Mouse (Mus musculus) testis, postnatal 14 days (tissue): ENCODE measurements around the gene Cxcr5.

Experiments
- DNase-seq: peaks from one replicate; pipeline ENCODE4 v3.0.0; 2021; ENCODE audit warnings: low spot score

Gene Cxcr5

DNA sequence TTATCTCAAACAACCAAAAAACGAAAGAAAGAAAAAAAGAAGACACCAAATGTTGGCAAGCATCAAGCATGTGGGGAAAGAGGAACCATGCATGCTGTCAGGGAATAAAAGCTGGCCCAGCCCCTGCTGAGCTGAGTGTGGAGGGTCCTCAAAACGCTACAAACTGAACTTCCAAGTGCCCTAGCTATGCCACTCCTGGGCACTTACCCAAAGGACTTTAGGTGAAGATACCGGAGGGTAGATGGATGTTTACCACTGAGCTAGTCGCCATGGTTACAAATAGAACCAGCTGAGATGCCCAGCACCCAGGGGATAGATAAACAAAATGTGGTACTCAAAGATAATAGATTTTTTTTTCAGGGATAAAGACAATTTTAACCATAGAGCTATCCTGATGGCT lies at the start of gene Cxcr5:
Gene Cxcr5 (minus strand): TSS at position 281 of the 400 bp plus-strand sequence.
- DNase-seq: no peak

DNA sequence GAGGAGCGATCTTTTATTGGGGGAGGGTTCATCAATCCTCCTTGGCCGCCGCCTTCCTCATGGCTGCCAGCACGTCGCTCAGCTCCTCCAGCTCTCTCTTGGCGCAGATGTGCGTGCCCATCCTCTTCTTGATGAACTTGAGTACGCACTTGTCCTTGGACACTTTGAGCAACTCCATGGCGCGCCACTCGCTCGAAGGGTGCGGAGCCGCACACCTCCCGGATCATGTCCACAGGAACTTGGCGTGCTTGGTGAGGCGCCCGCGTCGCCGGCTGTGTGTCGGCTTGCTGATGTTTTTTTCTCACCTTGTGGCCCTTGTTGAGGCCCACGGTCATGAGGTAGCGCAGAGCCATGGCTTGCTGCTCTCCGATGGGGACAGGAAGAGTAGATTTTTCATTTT lies 48.7 kb upstream of the Cxcr5 start:
- DNase-seq: no peak

DNA sequence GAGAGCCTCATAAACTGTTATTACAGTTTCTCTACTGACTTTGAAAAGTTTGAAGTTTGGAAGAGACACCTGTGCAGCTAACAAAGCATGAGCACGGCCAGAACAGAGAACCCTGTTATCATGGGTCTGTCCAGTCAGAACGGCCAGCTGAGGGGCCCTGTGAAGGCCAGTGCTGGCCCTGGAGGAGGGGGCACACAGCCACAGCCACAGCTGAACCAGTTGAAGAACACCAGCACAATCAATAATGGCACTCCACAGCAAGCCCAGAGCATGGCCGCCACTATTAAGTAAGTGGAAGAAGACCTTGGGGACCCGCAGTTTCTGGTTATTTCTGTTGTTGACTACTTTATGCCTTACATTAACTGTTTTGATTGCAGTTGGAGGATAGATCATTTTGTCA lies 45.6 kb upstream of the Cxcr5 start:
- no peak for DNase-seq

DNA sequence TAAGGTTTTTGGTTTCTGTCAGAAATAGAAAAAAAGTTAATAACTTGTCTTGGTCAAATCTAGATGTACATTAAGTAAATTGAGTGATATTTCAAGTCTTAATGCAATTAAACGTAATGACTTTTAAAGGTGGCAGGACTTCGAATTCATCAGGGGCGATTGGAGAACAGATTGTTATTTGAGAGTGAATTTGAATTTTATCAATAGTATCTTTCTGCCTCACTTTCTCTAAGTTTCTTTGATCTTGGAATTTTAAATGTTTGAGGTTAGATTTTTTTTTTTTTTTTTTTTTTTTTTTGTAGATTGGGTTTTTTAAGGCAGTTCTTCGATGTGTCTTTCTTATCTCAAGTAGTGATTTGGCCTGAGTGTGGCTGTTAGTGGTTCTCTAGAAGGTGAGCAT lies 45.0 kb upstream of the Cxcr5 start:
- DNase-seq: no peak

DNA sequence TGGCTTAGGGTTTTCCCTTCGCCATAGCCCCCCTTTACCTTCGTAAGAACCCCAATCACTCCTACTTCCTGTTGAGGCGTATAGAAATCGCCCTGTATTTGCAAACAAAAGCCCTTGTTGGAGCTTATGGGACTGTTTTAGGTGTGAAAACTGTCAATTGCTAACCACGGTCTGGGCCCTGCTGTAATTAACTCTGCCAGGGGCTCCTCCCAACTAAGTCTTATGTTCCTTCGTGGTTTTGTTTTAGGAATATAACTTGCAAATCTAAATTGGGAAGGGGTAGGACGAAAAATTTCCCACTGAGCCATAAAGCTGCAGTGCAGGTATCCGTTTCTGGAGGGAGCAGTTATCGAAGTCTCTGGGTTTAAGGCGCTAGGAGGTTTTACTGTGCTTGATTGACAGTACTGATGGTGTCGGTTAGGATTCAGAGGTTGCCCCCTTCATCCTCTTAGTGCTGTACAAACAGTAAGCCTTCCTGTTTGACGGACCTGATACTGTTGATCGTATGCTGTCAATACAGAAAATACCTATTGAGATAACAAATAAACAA lies 44.0 kb upstream of the Cxcr5 start:
- DNase-seq: no peak

DNA sequence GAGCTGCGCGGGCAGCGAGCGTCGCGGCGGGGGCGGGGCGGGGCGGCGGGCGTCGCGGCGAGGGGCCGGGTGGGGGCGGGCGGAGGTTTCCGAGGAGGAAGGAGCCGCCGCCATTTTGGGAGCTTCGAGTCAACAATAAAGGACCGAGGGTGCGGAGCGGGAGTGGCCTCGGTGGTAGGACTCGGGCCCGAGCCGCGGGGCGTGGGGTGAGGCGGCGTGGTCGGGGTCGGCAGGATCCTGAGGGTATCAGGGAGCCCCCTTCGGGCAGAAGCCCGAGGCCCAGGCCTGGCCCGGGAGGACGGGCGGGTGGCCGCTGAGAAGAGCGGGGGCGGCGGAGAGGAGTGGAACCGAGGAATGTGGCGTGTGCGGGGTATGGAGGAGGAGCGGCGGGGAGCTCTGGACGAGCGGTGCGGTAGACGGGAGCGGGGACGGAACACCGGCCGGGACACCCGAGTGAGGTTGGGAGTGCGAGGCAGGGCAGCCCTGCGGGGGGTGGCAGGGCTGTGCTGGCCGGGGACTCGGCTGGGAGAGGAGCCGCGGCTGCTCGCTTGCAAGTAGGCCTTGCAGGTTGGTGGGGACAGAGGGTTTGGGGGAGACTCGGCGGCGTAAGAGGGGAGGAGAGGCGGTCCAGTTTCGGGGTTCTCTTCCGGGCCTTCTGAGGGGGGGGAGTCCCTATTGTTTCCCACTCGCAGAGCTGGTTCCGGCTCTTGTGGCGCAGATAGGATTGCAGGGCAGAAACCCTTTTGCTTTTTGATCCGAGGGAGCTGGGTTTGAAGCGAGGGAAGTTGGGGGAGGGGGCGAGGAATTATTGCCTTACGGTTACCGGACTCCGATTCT lies 43.3 kb upstream of the Cxcr5 start, which contains the start of gene Ddx6:
Gene Ddx6 (plus strand): TSS at position 114 of the 837 bp plus-strand sequence.
- peak; percentile 83 for DNase-seq

DNA sequence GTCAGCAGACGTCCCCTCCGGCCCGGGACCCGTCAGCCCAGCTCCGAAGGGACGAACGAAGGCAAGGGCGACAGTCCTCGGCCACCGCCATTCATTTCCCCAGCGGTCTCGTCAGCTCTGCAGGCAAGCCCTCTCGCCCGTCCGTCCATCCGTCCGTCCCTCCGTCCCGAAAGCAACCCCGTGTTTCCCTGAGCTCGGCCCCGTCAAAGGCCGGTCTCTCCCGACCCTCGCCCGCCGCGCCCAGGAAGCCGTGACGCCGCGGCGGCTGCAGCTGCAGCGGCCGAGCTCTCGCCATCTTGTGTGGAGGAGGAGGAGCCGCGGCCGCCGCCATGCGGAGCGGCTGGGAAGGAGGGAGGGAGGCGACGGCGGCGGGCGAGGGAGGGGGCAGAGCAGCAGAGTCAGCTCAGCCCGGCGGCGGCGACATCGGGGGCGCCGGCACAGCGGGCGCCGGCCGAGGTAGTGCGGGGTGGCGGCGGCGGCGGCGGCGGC lies 42.7 kb upstream of the Cxcr5 start:
- DNase-seq: peak; percentile 81

DNA sequence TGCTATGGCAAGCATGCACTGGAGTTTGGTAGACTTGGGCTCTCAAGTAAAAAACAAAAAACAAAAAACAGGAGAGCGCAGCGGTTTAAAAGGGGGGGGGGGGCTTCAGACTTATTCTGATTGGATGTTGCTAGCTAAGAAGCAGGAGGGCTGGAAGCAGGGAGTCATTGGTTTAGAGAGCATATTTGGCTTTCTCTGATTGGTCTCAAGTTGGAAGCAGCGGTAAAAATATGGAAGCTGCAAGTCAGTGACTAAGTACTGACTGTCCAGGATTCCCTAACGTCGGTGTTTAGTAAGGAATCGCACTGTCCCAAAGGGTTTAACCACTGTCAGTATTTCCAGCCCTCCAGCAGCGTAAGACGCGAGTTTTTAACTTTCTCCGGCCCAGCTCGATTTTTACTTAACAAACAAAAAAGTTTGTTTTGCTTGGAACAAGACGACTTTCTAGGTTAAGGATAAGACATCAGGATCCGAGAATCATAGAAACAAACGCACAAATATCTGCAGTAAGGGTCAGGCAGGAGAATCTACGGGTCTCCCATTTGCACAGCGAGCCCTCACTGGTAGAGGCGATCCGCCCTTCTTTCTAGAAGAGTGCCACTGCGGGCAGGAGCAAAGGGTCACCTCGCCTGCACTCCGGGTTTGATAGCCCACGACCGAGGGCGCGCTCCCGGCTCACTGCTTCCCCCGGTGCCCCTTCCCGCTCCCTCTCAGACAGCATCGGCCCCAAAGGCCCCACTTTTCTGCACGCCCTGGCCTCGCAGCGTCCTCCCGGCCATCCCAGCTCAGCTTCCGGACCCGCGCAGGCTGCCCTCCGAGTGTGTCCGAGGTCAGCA lies 42.0 kb upstream of the Cxcr5 start:
- DNase-seq: peak; percentile 75

DNA sequence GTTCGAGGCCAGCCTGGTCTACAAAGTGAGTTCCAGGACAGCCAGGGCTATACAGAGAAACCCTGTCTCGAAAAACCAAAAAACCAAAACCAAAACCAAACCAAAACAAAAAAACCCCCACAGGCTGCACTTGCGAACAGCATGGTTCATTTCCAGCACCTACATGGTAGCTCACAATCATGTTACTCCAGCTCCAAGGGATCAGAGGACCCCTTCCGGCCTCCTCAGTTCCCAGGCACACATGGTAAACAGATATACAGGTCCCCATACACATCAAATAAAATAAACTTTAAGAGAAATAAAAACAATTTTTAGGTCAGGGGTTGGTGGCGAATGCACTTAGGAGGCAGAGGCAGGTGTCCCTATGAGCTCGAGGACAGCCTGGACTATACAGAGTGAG lies 41.1 kb upstream of the Cxcr5 start:
- no peak for DNase-seq

DNA sequence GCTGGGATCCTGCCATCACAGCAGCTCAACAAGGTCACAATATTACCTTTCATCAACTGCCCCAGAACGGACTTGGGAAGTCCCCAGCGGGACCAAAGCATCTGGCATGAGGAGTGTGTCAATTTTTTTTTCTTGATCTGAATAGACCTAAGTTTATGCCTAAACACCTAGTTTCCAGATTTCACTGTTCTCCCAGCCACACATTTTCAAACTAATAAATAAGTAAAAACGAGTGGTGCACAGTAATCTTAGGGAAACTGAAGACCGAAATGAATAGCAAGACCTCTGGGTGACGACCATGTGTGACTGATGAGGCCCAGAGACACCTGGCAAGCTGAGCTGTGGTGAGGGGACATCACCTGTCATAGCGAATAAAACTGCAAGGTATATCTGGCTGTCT lies 39.1 kb upstream of the Cxcr5 start:
- no peak for DNase-seq

DNA sequence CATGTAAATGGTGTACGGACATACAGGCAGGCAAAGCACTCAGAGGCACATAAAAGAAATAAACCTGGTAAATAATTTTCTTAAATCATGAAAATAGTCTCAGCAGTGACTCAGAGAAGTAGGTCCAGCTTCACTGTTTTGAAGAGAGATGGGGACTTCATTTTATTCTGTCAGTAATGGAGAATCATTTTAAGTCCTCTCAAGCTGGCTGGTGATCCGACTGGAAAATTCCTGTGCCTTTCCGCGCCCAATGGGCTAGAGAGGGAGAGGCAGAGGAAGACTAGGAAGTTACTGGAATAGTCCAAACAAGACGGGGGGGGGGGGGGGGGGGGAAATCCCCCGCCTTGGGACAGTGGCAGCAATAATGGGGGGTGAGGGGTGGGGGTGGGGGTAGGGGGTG lies 37.9 kb upstream of the Cxcr5 start:
- DNase-seq: no peak

DNA sequence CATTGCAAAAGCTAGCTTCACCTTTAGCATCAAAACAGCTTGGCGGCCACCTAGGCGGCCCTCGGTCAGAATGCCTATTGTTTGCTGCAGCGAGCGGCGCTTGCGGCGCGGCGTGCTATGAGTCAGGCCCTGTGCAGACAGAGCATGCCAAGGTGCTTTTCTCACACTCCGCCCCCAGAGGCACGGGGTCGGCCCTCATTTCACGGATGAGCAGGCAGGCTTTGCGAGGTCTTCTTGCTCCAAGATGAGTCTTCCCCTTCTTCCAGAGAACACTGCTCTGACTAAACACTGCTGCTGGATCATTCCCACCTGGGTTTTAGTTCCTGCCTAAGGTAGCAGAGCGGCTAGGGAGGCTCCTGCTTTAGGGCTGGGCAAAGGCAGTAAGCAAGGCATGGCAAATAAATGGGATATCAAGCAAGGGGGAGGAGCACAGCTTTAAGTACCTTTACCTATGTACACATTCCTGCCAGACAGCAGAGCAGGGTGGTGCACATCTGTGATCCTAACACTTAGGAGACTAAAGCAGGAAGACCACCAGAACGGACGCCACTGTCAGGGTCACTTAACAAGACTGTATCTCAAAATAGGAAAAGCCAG lies 37.3 kb upstream of the Cxcr5 start:
- DNase-seq: no peak

DNA sequence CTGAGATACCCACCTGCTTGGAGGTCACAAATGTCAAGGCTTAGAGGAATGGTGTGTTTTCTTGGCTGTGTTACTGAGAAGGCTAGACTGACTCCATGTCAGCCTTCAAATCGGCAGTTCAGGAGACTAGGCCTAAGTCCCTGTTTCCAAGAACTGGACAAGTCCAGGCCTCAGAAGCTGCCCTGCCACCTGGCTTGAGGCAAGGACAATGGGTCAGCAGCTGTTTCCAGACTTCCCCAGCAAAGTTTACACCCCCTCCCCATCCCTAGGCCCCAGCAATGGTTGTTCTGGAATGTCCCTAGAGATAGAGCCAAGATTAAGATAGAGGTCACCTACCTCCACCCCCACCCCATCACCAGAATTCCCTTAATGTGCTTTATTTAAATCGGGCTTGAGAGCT lies 36.1 kb upstream of the Cxcr5 start:
- DNase-seq: no peak

DNA sequence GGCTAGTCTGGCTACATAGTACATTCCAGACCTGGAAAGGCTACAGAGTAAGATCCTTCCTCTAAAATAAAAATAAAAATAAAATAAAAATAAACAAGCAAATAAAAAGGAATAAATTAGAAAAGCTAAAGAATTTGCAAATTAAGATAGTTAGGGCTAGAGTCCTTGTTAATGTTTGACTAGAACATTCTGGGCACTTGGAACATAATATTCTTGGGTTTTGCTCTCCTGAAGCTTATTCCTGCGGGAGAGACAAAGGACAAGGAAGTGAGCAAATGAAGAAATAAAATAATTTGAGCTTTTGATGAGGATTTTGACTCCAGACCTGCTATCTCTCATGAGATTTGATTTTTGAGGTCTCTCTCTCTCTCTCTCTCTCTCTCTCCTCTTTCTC lies 33.9 kb upstream of the Cxcr5 start:
- DNase-seq: no peak

DNA sequence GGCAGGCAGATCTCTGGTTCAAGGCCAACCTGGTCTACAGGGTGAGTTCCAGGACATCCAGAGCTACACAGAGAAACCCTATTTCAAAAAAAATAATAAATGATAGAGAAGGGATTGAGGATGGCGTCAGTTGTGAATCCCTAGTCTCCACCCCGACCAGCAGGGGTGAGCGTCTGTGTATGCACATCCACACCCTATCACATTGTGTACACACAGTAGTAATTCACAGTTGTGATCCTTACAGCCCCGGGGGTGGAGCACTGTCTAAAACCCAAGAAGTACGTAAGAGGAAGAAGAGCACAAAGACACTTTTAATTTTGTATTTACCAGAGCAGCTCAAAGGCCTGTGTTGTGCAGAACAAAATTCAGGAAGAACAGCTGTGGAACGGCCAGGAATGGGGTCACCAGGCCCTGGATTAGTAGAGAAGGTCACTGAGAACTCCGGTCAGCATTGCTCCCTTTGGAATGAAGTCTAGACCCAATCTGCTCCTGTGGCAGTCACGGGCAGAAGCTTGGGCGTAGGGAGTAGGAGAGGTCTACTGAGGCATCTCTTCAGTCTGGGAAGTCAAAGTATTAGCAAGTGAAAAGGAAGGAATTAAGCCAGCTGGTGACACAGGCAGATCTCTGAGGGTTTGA lies 33.3 kb upstream of the Cxcr5 start:
- no peak for DNase-seq

DNA sequence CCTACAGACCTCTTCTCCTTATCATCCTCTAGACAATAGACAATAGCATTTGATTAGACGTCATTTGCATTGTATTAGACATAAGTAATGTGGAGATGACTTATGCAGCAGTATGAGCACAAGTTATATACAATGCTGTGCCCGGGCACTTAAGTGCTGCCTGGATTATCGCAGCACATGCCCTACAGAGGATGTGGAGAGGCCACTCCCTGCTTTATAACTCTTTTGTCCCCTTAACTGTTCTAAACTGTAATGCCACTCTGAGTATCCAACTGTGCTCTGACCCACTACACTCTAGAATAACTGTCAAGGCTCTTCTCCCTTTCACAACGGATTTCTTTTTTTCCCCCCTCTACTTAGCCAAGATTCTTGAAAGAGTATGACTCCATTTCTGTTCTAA lies 32.2 kb upstream of the Cxcr5 start:
- DNase-seq: no peak

DNA sequence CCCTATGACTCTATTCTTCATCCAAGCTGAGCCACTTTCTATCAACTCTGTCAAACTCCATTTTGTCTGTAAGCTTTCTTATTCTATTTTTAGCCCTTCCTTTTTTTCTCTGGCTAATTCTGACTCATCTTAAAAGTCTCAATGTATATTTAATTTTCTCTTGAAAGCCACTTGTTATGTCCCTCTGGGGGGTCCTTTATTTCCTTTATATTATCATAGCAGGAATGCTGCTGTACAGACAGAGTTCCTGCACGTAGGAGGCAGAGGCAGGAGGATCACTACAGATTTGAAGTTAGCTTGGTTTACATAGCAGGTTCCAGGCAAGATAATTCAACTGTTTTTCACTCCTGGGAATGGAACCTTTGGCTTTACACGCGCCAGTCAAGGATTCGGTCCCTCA lies 31.5 kb upstream of the Cxcr5 start:
- no peak for DNase-seq

DNA sequence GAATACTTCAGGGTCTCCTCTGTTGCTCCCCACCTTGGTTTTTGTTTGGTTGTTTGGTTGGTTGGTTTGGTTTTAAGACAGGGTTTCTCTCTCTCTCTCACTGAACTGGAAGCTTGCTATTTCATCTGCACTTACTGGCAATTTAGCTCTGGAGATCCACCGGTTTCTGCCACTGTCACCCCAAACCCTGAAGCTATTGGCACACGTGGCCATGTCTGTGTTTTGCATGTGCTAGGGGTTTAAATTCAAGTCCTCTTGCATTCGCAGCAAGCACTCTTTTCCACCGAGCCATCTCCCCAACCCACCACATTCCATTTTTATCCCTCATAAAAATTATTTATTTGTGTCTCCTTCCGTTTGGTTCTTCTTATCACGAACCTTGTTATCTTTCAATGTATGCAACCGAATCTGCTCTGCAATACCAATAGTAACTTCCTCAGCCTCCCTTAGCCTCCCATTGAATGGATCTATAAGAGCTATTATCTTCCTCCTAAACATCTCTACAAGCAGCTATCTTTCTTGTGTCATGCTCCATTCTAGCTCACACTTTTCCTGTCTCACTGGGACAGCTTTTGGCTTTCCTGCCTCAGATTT lies 30.0 kb upstream of the Cxcr5 start:
- no peak for DNase-seq

DNA sequence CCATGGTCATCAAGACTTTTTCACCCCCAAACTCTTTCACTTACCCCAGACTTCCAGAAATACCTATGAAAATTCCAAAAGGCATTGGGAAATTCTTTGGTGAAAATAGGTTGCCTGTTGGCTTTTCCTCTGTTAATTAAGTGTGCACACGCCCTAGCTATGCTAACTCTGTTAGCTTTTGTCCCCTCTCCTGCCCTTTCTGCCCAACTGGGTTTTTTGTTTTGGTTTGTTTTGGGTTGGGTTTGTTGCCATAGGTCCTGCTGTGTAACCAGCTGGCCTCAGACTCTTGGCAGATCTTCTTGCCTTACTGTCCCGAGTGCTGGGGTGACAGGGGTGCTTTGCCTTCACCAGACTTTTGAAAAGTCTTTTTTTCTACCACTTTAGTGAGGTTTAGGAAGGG lies 29.3 kb upstream of the Cxcr5 start:
- DNase-seq: no peak

DNA sequence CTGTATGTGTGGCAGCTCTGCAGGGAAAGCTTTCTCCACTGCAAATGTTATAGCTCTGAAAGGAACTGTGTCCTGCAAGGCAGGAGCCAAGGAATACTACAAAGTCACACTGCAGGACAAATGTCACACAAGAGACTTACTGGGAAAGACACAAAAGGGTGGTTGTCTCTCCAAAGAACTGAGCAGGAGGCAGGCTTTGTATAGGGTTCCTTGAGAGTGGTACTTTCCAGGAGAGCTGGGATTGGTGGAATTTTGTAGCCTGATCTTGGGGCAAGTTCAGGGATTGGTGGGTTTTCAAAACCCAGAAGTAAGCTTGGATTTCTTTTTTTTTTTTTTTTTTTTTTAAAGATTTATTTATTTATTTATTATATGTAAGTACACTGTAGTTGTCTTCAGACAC lies 27.4 kb upstream of the Cxcr5 start:
- DNase-seq: no peak

DNA sequence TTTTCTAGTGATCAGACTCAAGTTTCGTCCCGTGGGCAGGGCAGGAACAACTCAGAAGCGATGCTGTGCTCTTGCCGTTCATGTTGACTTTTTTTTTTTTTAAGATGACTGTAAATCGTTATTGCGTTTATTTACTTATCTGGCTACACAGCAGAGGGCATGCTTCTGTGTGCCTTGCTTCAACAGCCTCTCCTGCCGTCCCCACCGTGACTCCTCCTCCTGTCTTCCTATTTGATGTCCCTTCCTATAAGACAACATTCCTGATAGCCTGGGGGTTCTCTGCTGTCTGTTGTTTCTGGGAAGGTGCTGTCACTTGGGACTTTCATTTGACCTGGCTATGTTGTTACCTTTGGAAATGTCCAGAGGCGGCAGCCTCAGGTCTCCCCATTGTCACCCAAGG lies 26.9 kb upstream of the Cxcr5 start:
- no peak for DNase-seq
